Mouse (Mus musculus): ENCODE results near the gene Mucl3. TPM values are rescaled to one million over a fixed set of nuclear protein-coding genes. Genes with fewer than 3 reads are reported as not detected.

The Mucl3 gene
- polyA plus RNA-seq, 1 experiment from 2014 or later = not detected

DNA sequence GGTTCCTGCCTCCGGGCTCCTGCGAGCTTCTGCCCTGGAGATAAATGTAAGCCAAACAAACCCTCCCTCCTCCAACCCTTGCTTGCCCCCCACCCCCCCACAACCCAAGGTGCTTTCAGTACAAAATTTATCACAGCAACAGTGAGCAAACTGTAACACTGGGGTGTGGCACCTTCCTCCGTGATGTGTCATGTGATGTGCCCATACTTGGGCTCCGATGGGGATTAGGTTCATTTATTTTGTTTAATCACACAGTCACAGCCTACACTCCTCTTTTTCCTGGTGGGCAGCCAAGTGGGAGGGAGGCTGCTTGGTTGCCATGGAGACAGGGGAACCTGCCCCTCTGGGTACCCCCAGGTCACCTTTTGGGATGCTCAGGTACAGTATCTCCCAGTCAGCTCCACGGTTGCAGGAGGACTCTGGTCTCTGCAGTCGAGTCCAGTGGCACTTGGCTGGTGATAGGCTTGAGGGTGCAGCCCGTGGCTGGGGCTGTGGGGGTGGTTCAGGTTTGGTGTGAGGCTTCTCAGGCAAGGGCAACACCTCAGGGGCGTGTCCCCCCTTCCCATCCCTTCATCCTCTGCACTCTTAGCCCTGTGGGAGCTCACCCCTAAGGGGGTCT, 41.6 kb downstream of the Mucl3 start:
- Histone ChIP-seq H3K4me3 (ENCODE audit: low read depth, low read length) (no peak overlapping the region), H3K4me1 (ENCODE audit: control insufficient read depth, insufficient read depth, low read length) (no peaks in the 10 kb centered on the region), H3K36me3 (ENCODE audit: control insufficient read depth, insufficient read depth, low read length) (no peaks in the 10 kb centered on the region), H3K27ac (ENCODE audit: low read depth, low read length) (no peak overlapping the region), H3K27me3 (replicated peaks; ENCODE audit: control insufficient read depth, insufficient read depth, low read length) (no peaks in the 10 kb centered on the region), H3K4me2 (ENCODE audit: low read length) (no peak overlapping the region), H3K9ac (ENCODE audit: low read length) (no peak overlapping the region), H3K9me3 (replicated peaks; ENCODE audit: control insufficient read depth, low read length) (no peaks in the 10 kb centered on the region)
- 61% methylated on average over 8 of the region's 8 CpGs for WGBS
- DNase-seq (ENCODE audit: low spot score) (no peak), ATAC-seq (no peak)

DNA sequence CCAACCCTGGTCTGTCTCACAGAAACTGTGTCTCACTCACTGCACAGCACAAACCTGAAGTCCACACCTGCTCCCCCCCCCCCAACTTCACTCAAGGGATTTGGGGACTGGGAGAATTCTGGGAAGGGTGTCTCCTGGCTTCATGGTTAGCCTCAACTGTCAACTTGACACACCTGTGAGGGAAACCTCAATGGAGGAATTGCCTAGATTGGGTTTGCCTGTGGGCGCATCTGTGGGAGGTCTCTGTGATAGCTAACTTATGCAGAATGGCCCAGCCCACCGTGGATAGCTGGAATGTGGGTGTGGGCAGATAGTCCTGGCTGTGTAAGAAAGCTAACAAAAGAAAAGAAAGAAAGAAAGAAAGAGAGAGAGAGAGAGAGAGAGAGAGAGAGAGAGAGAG, 42.2 kb downstream of the Mucl3 start, which contains the start of gene Sfta2:
TSS of gene Sfta2 (plus strand) at position 301 of the 400 bp plus-strand sequence.
- Histone ChIP-seq H3K9me3 (replicated peaks; ENCODE audit: control insufficient read depth, low read length) (no peaks in the 10 kb centered on the region), H3K27me3 (replicated peaks; ENCODE audit: control insufficient read depth, insufficient read depth, low read length) (no peaks in the 10 kb centered on the region), H3K4me3 (ENCODE audit: low read depth, low read length) (no peak within 1 kb of the TSS)

DNA sequence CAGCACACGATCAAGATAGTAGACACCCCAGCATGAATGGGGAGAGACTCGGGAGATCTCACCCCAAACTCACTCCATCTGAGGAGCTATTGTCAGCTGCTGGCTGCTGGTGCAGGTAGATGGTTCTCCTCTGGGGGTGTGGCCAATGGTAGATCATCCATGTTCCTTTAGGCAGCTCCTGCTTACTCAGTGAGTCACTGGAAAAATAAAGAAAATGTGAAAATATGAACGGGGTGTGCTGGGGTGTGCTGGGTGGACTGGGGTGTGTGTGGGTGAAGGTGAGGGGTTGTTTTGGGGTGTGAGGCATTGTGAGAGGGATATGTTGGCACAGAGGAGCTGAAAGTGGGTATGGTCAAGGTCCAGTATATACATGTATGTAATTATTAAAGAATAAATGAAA, 46.1 kb downstream of the Mucl3 start:
- Histone ChIP-seq H3K36me3 (ENCODE audit: control insufficient read depth, insufficient read depth, low read length) (no peaks in the 10 kb centered on the region), H3K9me3 (replicated peaks; ENCODE audit: control insufficient read depth, low read length) (no peaks in the 10 kb centered on the region), H3K4me1 (ENCODE audit: control insufficient read depth, insufficient read depth, low read length) (no peaks in the 10 kb centered on the region), H3K27me3 (replicated peaks; ENCODE audit: control insufficient read depth, insufficient read depth, low read length) (no peaks in the 10 kb centered on the region), H3K27ac (ENCODE audit: low read depth, low read length) (no peak overlapping the region), H3K4me2 (ENCODE audit: low read length) (no peak overlapping the region), H3K4me3 (ENCODE audit: low read depth, low read length) (no peak overlapping the region), H3K9ac (ENCODE audit: low read length) (no peak overlapping the region)
- WGBS = 97% methylated on average over 3 of the region's 3 CpGs
- no peak for DNase-seq (ENCODE audit: low spot score)
- ATAC-seq = no peak

More for the DNA sequence above, 42.2 kb downstream of the Mucl3 start, which contains the start of gene Sfta2:
- H3K4me1 ChIP-seq (ENCODE audit: control insufficient read depth, insufficient read depth, low read length) = no peaks in the 10 kb centered on the region
- H3K9ac ChIP-seq (ENCODE audit: low read length) = no peak within 1 kb of the TSS
- ATAC-seq (no peak), DNase-seq (ENCODE audit: low spot score) (no peak)
- H3K27ac ChIP-seq (ENCODE audit: low read depth, low read length) = no peak within 1 kb of the TSS
- no peak within 1 kb of the TSS for H3K4me2 ChIP-seq (ENCODE audit: low read length)
- WGBS = 58% methylated on average over 2 of the region's 2 CpGs
- H3K36me3 ChIP-seq (ENCODE audit: control insufficient read depth, insufficient read depth, low read length) = no peaks in the 10 kb centered on the region

DNA sequence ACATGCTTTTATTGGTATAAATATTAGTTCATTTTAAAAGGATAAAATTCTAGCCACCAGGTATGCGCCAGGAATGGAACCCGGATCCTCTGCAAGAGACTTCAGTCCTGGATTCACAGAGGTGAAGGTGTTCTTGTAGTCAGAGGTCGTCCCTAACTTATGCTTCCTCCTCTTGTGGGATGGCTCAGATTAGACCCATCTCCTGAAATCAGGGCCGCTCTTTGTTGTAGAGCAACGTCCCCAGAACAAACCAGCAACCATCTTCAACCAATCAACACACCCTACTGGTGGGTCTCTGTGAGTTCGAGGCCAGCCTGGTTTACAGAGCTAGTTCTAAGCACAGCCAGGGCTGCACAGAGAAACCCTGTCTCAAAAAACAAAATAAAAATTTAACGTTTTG, 49.0 kb downstream of the Mucl3 start:
- DNase-seq (ENCODE audit: low spot score) = no peak
- Histone ChIP-seq H3K9ac (ENCODE audit: low read length) (no peak overlapping the region), H3K36me3 (ENCODE audit: control insufficient read depth, insufficient read depth, low read length) (no peaks in the 10 kb centered on the region), H3K4me1 (ENCODE audit: control insufficient read depth, insufficient read depth, low read length) (no peaks in the 10 kb centered on the region), H3K27ac (ENCODE audit: low read depth, low read length) (no peak overlapping the region), H3K27me3 (replicated peaks; ENCODE audit: control insufficient read depth, insufficient read depth, low read length) (no peaks in the 10 kb centered on the region), H3K4me3 (ENCODE audit: low read depth, low read length) (no peak overlapping the region), H3K9me3 (replicated peaks; ENCODE audit: control insufficient read depth, low read length) (no peaks in the 10 kb centered on the region), H3K4me2 (ENCODE audit: low read length) (no peak overlapping the region)
- WGBS = 88% methylated on average over 7 of the region's 7 CpGs
- no peak for ATAC-seq

DNA sequence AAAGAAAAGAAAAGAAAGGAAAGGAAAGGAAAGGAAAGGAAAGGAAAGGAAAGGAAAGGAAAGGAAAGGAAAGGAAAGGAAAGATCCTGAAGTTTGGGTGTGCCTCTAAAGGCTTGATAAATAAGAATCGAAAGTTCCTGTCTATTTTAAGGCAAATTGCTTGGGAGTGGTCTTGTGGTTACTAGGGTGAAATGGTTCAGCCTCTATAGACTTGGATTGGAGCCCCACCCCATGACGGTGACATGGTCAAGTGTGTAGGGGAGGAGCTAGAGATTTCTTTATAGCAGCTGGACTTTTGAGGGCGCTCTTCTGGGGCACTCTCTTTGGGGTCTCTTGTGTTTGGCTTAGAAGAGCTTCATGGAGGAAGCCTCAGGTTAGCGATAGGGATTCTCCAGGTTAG, 49.7 kb downstream of the Mucl3 start:
- no peak for DNase-seq (ENCODE audit: low spot score)
- H3K36me3 ChIP-seq (ENCODE audit: control insufficient read depth, insufficient read depth, low read length) = no peaks in the 10 kb centered on the region
- H3K27me3 ChIP-seq (replicated peaks; ENCODE audit: control insufficient read depth, insufficient read depth, low read length) = no peaks in the 10 kb centered on the region
- no peak for ATAC-seq
- no peak overlapping the region for H3K9ac ChIP-seq (ENCODE audit: low read length)
- H3K4me1 ChIP-seq (ENCODE audit: control insufficient read depth, insufficient read depth, low read length) = no peaks in the 10 kb centered on the region
- H3K4me2 ChIP-seq (ENCODE audit: low read length) = no peak overlapping the region
- no peak overlapping the region for H3K27ac ChIP-seq (ENCODE audit: low read depth, low read length)
- H3K4me3 ChIP-seq (ENCODE audit: low read depth, low read length) = no peak overlapping the region
- 37% methylated on average over 4 of the region's 4 CpGs for WGBS
- no peaks in the 10 kb centered on the region for H3K9me3 ChIP-seq (replicated peaks; ENCODE audit: control insufficient read depth, low read length)

DNA sequence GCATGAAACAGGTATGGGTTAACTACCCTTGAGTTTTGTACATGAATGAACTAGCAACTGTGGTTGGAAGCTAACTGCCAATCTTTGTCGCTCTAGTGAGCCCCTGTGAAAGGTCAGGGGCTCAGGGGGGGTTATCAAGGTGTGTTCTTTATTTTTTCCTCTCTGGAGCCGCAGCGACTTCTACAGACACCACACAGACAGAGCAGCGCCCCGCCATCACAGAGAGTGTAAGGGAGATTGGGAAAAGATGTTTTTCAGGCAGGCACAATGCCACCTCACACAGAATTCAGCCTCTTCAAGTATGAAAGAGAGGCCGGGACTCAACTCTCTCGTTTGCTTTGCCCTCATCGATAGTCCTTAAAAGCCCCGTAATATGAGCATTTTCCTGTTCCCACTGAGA, 51.4 kb downstream of the Mucl3 start:
- no peak overlapping the region for H3K4me3 ChIP-seq (ENCODE audit: low read depth, low read length)
- H3K9me3 ChIP-seq (replicated peaks; ENCODE audit: control insufficient read depth, low read length) = no peaks in the 10 kb centered on the region
- H3K27me3 ChIP-seq (replicated peaks; ENCODE audit: control insufficient read depth, insufficient read depth, low read length) = no peaks in the 10 kb centered on the region
- H3K27ac ChIP-seq (ENCODE audit: low read depth, low read length) = no peak overlapping the region
- no peak for DNase-seq (ENCODE audit: low spot score)
- 87% methylated on average over 9 of the region's 9 CpGs for WGBS
- H3K9ac ChIP-seq (ENCODE audit: low read length) = no peak overlapping the region
- no peak overlapping the region for H3K4me2 ChIP-seq (ENCODE audit: low read length)
- no peak for ATAC-seq
- no peaks in the 10 kb centered on the region for H3K36me3 ChIP-seq (ENCODE audit: control insufficient read depth, insufficient read depth, low read length)
- H3K4me1 ChIP-seq (ENCODE audit: control insufficient read depth, insufficient read depth, low read length) = no peaks in the 10 kb centered on the region

DNA sequence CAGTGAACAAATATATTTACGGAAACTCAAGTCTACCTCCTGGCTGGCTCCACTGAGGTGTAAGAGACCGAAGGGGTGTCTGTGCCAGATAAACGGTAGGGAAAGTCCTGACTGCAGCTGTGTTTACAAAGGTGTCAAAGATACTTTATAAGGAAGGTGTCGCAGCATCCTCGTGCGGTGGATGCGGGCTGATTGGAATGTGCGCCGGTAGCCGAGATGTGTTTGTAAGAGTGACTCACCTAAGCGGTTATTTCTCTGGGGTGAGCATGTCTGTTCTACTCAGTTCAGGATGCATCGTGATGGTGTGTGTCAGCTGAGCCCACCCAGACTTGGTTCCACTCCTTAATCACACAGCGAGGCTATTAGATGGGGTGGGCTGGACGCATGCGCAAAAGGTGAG, 51.8 kb downstream of the Mucl3 start:
- no peak overlapping the region for H3K9ac ChIP-seq (ENCODE audit: low read length)
- H3K36me3 ChIP-seq (ENCODE audit: control insufficient read depth, insufficient read depth, low read length) = no peaks in the 10 kb centered on the region
- WGBS = 94% methylated on average over 15 of the region's 15 CpGs
- no peaks in the 10 kb centered on the region for H3K4me1 ChIP-seq (ENCODE audit: control insufficient read depth, insufficient read depth, low read length)
- no peak for ATAC-seq
- no peak overlapping the region for H3K4me2 ChIP-seq (ENCODE audit: low read length)
- no peak overlapping the region for H3K27ac ChIP-seq (ENCODE audit: low read depth, low read length)
- no peak overlapping the region for H3K4me3 ChIP-seq (ENCODE audit: low read depth, low read length)
- no peaks in the 10 kb centered on the region for H3K27me3 ChIP-seq (replicated peaks; ENCODE audit: control insufficient read depth, insufficient read depth, low read length)
- H3K9me3 ChIP-seq (replicated peaks; ENCODE audit: control insufficient read depth, low read length) = no peaks in the 10 kb centered on the region
- no peak for DNase-seq (ENCODE audit: low spot score)

DNA sequence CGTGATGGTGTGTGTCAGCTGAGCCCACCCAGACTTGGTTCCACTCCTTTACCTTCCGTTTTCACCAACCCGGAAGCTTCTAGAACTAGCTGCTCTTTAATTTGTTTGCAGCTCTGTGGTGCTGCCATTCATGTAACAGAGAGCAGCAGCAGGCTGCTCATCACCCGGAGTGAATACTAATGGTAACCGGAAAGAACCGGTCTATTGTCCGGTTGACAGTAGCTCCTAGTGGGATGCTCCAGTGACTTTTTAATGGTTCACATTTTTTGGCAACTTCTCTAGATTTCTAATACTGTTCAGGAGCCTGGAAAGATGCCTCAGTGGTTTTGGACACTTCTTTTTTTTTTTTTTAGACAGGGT, 52.3 kb downstream of the Mucl3 start:
- ATAC-seq (no peak), DNase-seq (ENCODE audit: low spot score) (no peak)
- H3K27me3 ChIP-seq (replicated peaks; ENCODE audit: control insufficient read depth, insufficient read depth, low read length) = no peaks in the 10 kb centered on the region
- H3K27ac ChIP-seq (ENCODE audit: low read depth, low read length) = no peak overlapping the region
- no peaks in the 10 kb centered on the region for H3K36me3 ChIP-seq (ENCODE audit: control insufficient read depth, insufficient read depth, low read length)
- H3K4me2 ChIP-seq (ENCODE audit: low read length) = no peak overlapping the region
- no peak overlapping the region for H3K9ac ChIP-seq (ENCODE audit: low read length)
- H3K9me3 ChIP-seq (replicated peaks; ENCODE audit: control insufficient read depth, low read length) = no peaks in the 10 kb centered on the region
- WGBS = 79% methylated on average over 7 of the region's 7 CpGs
- no peaks in the 10 kb centered on the region for H3K4me1 ChIP-seq (ENCODE audit: control insufficient read depth, insufficient read depth, low read length)
- no peak overlapping the region for H3K4me3 ChIP-seq (ENCODE audit: low read depth, low read length)

DNA sequence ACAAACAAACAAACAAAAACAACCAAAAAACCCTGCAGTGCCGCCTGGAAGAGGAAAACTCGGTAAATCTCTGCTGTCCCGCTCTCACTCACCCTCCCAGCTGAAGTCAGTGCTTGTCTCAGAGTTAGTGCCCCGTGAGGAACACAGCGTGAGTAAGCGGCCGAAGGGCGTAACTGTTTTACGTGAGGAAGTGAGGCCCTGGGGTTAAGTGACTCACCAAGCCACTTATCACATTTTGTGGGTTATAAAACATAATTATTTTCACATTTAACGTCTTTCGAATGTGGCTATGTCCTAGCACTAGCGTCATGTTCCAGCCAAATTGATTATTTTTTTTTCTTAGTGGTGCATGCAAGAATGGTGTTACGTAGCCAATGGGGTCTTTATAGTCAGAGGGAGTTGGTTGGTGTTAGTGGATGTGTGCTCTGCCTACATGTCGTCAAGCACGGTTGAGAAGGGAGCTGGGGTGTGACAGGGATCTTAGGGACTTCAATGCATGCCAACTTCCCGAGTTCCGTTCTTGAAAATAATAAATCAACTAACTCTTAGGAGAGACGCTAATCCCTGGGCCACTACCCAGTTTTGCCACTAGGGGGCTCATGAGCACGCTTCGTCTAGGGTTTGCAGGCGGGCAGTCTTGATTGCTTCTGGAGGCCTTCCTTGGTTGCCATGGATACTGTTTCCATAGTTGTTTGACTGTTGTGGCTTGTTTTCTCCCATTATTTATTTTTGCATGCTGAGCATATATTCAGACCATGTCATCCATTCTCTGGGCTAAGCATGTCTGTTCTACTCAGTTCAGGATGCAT, 52.9 kb downstream of the Mucl3 start:
- peak; percentile 89 for DNase-seq (ENCODE audit: low spot score)
- 65% methylated on average over 21 of the region's 21 CpGs for WGBS
- Histone ChIP-seq H3K27ac (ENCODE audit: low read depth, low read length) (no peak overlapping the region), H3K9ac (ENCODE audit: low read length) (no peak overlapping the region), H3K36me3 (ENCODE audit: control insufficient read depth, insufficient read depth, low read length) (no peaks in the 10 kb centered on the region), H3K4me1 (ENCODE audit: control insufficient read depth, insufficient read depth, low read length) (no peaks in the 10 kb centered on the region), H3K27me3 (replicated peaks; ENCODE audit: control insufficient read depth, insufficient read depth, low read length) (no peaks in the 10 kb centered on the region), H3K9me3 (replicated peaks; ENCODE audit: control insufficient read depth, low read length) (no peaks in the 10 kb centered on the region), H3K4me2 (ENCODE audit: low read length) (no peak overlapping the region), H3K4me3 (ENCODE audit: low read depth, low read length) (no peak overlapping the region)
- ATAC-seq = peak; percentile 82

All from forebrain, embryonic 14.5 days (tissue).